Mouse (Mus musculus): ENCODE results near the gene Hcn3. TPM values are rescaled to one million over a fixed set of nuclear protein-coding genes. Genes with fewer than 3 reads are reported as not detected.

The Hcn3 gene
- total RNA-seq, 2 experiments from 2014 or later: 0.12 to 1.1 TPM

DNA sequence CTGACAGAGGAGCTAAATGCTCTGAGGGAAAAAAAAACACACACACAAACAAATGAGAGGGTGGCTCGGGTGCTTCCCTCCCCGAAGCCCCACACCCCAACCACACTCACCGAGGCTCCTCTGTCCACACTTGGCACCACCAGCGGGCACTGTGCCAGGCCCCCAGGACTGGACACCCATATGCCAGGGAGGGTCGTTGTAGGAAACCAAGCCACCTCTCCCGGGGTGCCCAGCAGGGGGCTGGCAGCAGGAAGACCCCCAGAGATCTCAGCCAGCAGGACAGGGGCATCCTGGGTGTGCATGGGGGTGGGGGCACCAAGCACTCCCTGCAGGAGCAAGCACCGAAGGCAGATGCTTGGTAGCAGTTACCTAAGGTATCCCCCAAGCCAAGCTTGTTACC, 59.2 kb downstream of the Hcn3 start, which contains the start of gene Gm43738:
Gene Gm43738, minus strand, starts transcription at position 289 of the 400 bp plus-strand sequence.
- DNase-seq: no peak

Other genes starting within 250 kb of the Hcn3 start
- 10 to 100 TPM; 13.8 to 18.7 TPM for gene Msto1, start 246.2 kb downstream of the Hcn3 start, total RNA-seq (2021)
- 10 to 100 TPM; 28.8 to 35.3 TPM for gene Ash1l, start 209.6 kb downstream of the Hcn3 start, total RNA-seq (2021)
- gene Dap3, start 209.0 kb downstream of the Hcn3 start, total RNA-seq (2021): 10 to 100 TPM; 62.8 to 67.6 TPM
- gene Rusc1, start 66.9 kb downstream of the Hcn3 start, total RNA-seq (2021): 1 to 10 TPM; 9.7 to 9.9 TPM
- not detected for gene Gm43738, start 59.1 kb downstream of the Hcn3 start, total RNA-seq (2021)
- gene Fdps, start 58.2 kb downstream of the Hcn3 start, total RNA-seq (2021): 10 to 100 TPM; 33.7 to 35.5 TPM
- under 1 TPM in 1 of 2 experiments, not detected in 1; 0.41 TPM for gene Pklr, start 24.1 kb downstream of the Hcn3 start, total RNA-seq (2021)
- 10 to 100 TPM; 21.5 to 32.6 TPM for gene Clk2, start 4.6 kb upstream of the Hcn3 start, total RNA-seq (2021)
- gene Scamp3, start 17.3 kb upstream of the Hcn3 start, total RNA-seq (2021): 10 to 100 TPM; 36.7 to 40.0 TPM
- 10 to 100 TPM; 11.1 to 12.9 TPM for gene Fam189b, start 22.9 kb upstream of the Hcn3 start, total RNA-seq (2021)
- 10 to 100 TPM; 20.6 to 24.5 TPM for gene Gba, start 42.7 kb upstream of the Hcn3 start, total RNA-seq (2021)
- gene Thbs3, start 55.0 kb upstream of the Hcn3 start, total RNA-seq (2021): 10 to 100 TPM; 46.2 to 61.5 TPM
- 10 to 100 TPM; 55.2 to 57.3 TPM for gene Mtx1, start 66.9 kb upstream of the Hcn3 start, total RNA-seq (2021)
- under 1 TPM; 0.16 to 0.63 TPM for gene Muc1, start 68.9 kb upstream of the Hcn3 start, total RNA-seq (2021)
- 10 to 100 TPM; 78.1 to 93.1 TPM for gene Krtcap2, start 85.8 kb upstream of the Hcn3 start, total RNA-seq (2021)
- under 1 TPM; 0.70 to 0.86 TPM for gene Trim46, start 86.1 kb upstream of the Hcn3 start, total RNA-seq (2021)
- 10 to 100 TPM; 47.4 to 54.9 TPM for gene Dpm3, start 99.2 kb upstream of the Hcn3 start, total RNA-seq (2021)
- gene Slc50a1, start 110.4 kb upstream of the Hcn3 start, total RNA-seq (2021): 10 to 100 TPM; 19.0 to 28.7 TPM
- gene Efna1, start 120.9 kb upstream of the Hcn3 start, total RNA-seq (2021): 10 to 100 TPM; 21.1 to 26.3 TPM
- not detected for gene Efna3, start 162.8 kb upstream of the Hcn3 start, total RNA-seq (2021)
- gene Efna4, start 177.8 kb upstream of the Hcn3 start, total RNA-seq (2021): 1 to 10 TPM in 1 of 2 experiments, under 1 TPM in 1; 0.82 to 1.9 TPM
- 10 to 100 TPM; 32.6 to 48.1 TPM for gene Adam15, start 189.8 kb upstream of the Hcn3 start, total RNA-seq (2021)
- gene Dcst2, start 201.8 kb upstream of the Hcn3 start, total RNA-seq (2021): not detected
- gene Dcst1, start 205.1 kb upstream of the Hcn3 start, total RNA-seq (2021): under 1 TPM; 0.12 to 0.14 TPM
- gene Zbtb7b, start 234.6 kb upstream of the Hcn3 start, total RNA-seq (2021): 10 to 100 TPM; 19.1 to 21.8 TPM
- gene Lenep, start 242.6 kb upstream of the Hcn3 start, total RNA-seq (2021): under 1 TPM; 0.59 to 0.73 TPM